Mouse (Mus musculus) lung, postnatal 0 days (tissue): ENCODE results near the gene Ckm. TPM values are rescaled to one million over a fixed set of nuclear protein-coding genes. Genes with fewer than 3 reads are reported as not detected.
A peak's percentile ranks its signal among the peaks of the same experiment; 100 is the strongest.

ENCODE experiments used
- ATAC-seq: fragments of 200-750 bp; cut with Nextera tagmentation; 2 replicates; pipeline ENCODE4 v1.8.0; 2017; ENCODE audit warnings: moderate library complexity
- DNase-seq: peaks from one replicate; pipeline ENCODE4 v3.0.0-alpha.2; 2016; ENCODE audit warnings: low spot score
- H3K27ac ChIP-seq: fragments of 300-500 bp; sonication (generic); 2 replicates; pipeline ENCODE4 v1.5.1; 2014; ENCODE audit warnings: antibody characterized with exemption, mild to moderate bottlenecking, low read length, mixed read lengths
- H3K27me3 ChIP-seq: fragments of 300-500 bp; sonication (generic); replicated peaks from 2 replicates; pipeline ENCODE4 v1.6.1; 2014; ENCODE audit warnings: low read length, mixed read lengths; ENCODE audit not compliant: insufficient read depth
- H3K36me3 ChIP-seq: fragments of 300-500 bp; sonication (generic); 2 replicates; pipeline ENCODE4 v1.6.1; 2014; ENCODE audit warnings: low read length, mixed read lengths; ENCODE audit not compliant: insufficient read depth
- H3K4me1 ChIP-seq: fragments of 300-500 bp; sonication (generic); 2 replicates; pipeline ENCODE4 v1.6.1; 2014; ENCODE audit warnings: antibody characterized with exemption, low read depth, low read length, mixed read lengths; ENCODE audit not compliant: insufficient read depth
- H3K4me2 ChIP-seq: fragments of 300-500 bp; sonication (generic); replicated peaks from 2 replicates; pipeline ENCODE4 v1.6.1; 2014; ENCODE audit warnings: low read depth, mild to moderate bottlenecking, low read length, moderate library complexity, mixed read lengths
- H3K4me3 ChIP-seq: fragments of 300-500 bp; sonication (generic); 2 replicates; pipeline ENCODE4 v1.5.1; 2014; ENCODE audit warnings: low read depth, low read length
- H3K9ac ChIP-seq: fragments of 300-500 bp; sonication (generic); replicated peaks from 2 replicates; pipeline ENCODE4 v1.6.1; 2014; ENCODE audit warnings: low read depth, mild to moderate bottlenecking
- H3K9me3 ChIP-seq: fragments of 300-500 bp; sonication (generic); 2 replicates; pipeline ENCODE4 v1.6.1; 2016; ENCODE audit warnings: low read length, mixed read lengths
- CTCF ChIP-seq: IDR thresholded peaks from 2 replicates; pipeline ENCODE4 v1.5.1; 2016; ENCODE audit warnings: antibody characterized with exemption, mild to moderate bottlenecking
- EP300 ChIP-seq: IDR thresholded peaks from 2 replicates; pipeline ENCODE4 v1.6.1; 2016; ENCODE audit warnings: antibody characterized with exemption, mild to moderate bottlenecking, control low read depth
- WGBS: fragments of 180-500 bp; shearing (Covaris S2); extraction: QIAGEN DNeasy Blood & Tissue Kit; methylation state at CpG from one replicate; pipeline ENCODE4 v1.1.7; 2014; 5-methylcytosine and 5-hydroxymethylcytosine counted together
- polyA plus RNA-seq: library from polyadenylated mRNA; unstranded; fragments of >200 nt; fragmentation: Nextera tagmentation; extraction: Ambion mirVana; gene quantifications from 2 replicates; pipeline ENCODE4 v1.2.1, GENCODE M21; 2015

Gene Ckm
- polyA plus RNA-seq, 1 experiment from 2014 or later, result 34.0 TPM

GRCm38 (mm10) chr7:19432475-19432874 is 27.9 kb downstream of the Ckm start:
- Histone ChIP-seq H3K9me3 (no peaks in the 10 kb centered on the region), H3K9ac (no peak overlapping the region), H3K4me2 (no peak overlapping the region), H3K36me3 (peaks cover 76% of the 10 kb centered on the region), H3K4me1 (no peaks in the 10 kb centered on the region), H3K27ac (no peak overlapping the region), H3K4me3 (no peak overlapping the region), H3K27me3 (no peaks in the 10 kb centered on the region)
- ATAC-seq (no peak), DNase-seq (no peak)
- TF ChIP-seq CTCF, result peak; percentile 53
- TF ChIP-seq EP300, result no peak
- 90% methylated on average over 2 of the region's 2 CpGs for WGBS

GRCm38 (mm10) chr7:19436276-19436675 is 31.7 kb downstream of the Ckm start:
- Histone ChIP-seq H3K4me2 (no peak overlapping the region), H3K4me3 (no peak overlapping the region), H3K4me1 (no peaks in the 10 kb centered on the region), H3K9me3 (no peaks in the 10 kb centered on the region), H3K27ac (no peak overlapping the region), H3K27me3 (no peaks in the 10 kb centered on the region), H3K9ac (no peak overlapping the region), H3K36me3 (peaks cover 48% of the 10 kb centered on the region)
- TF ChIP-seq CTCF (no peak), EP300 (no peak)
- no peak for DNase-seq
- WGBS, result 94% methylated on average over 2 of the region's 2 CpGs
- no peak for ATAC-seq

- 88% methylated on average over 8 of the region's 9 CpGs for WGBS
- Histone ChIP-seq H3K4me3 (no peak overlapping the region), H3K36me3 (peaks cover 40% of the 10 kb centered on the region), H3K4me1 (no peaks in the 10 kb centered on the region), H3K27ac (no peak overlapping the region), H3K27me3 (no peaks in the 10 kb centered on the region), H3K9me3 (no peaks in the 10 kb centered on the region), H3K9ac (no peak overlapping the region), H3K4me2 (no peak overlapping the region)
- ATAC-seq (no peak), DNase-seq (no peak)
- TF ChIP-seq EP300 (no peak), CTCF (no peak)
These were observed 32.5 kb downstream of the Ckm start for GRCm38 (mm10) chr7:19437048-19437447.

GRCm38 (mm10) chr7:19441448-19442091 is 37.0 kb downstream of the Ckm start:
- Histone ChIP-seq H3K36me3 (peaks cover 13% of the 10 kb centered on the region), H3K4me1 (no peaks in the 10 kb centered on the region), H3K27ac (peak overlapping the region; percentile 43; the same call in 1 of the 2 replicates), H3K4me3 (no peak overlapping the region), H3K9me3 (no peaks in the 10 kb centered on the region), H3K4me2 (no peak overlapping the region), H3K27me3 (no peaks in the 10 kb centered on the region), H3K9ac (no peak overlapping the region)
- 63% methylated on average over 9 of the region's 9 CpGs for WGBS
- TF ChIP-seq EP300 (peak; percentile 91), CTCF (no peak)
- peak; percentile 89 for ATAC-seq
- DNase-seq, result peak; percentile 46

- Histone ChIP-seq H3K36me3 (peaks cover 6% of the 10 kb centered on the region), H3K4me2 (no peak overlapping the region), H3K9me3 (no peaks in the 10 kb centered on the region), H3K9ac (no peak overlapping the region), H3K27ac (no peak overlapping the region), H3K4me1 (no peaks in the 10 kb centered on the region), H3K27me3 (no peaks in the 10 kb centered on the region), H3K4me3 (no peak overlapping the region)
- TF ChIP-seq EP300 (no peak), CTCF (peak; percentile 95)
- DNase-seq (peak; percentile 82), ATAC-seq (peak; percentile 18)
- 38% methylated on average over 3 of the region's 3 CpGs for WGBS
These were observed 38.8 kb downstream of the Ckm start for GRCm38 (mm10) chr7:19443344-19443743.

- Histone ChIP-seq H3K27ac (no peak overlapping the region), H3K4me1 (no peaks in the 10 kb centered on the region), H3K4me3 (no peak overlapping the region), H3K4me2 (no peak overlapping the region), H3K9ac (no peak overlapping the region), H3K27me3 (no peaks in the 10 kb centered on the region), H3K36me3 (peaks cover 9% of the 10 kb centered on the region), H3K9me3 (no peaks in the 10 kb centered on the region)
- 75% methylated on average over 12 of the region's 12 CpGs for WGBS
- TF ChIP-seq CTCF, result no peak
- no peak for TF ChIP-seq EP300
- no peak for ATAC-seq
- no peak for DNase-seq
These were observed 40.2 kb downstream of the Ckm start for GRCm38 (mm10) chr7:19444801-19445200.
